Mouse (Mus musculus) neural tube, embryonic 14.5 days (tissue): Measurements from ENCODE around the gene C1qtnf5. TPM values are rescaled to one million over a fixed set of nuclear protein-coding genes. Genes with fewer than 3 reads are reported as not detected.

Experiments used
- ATAC-seq: fragments of 200-750 bp; cut with Nextera tagmentation; 2 replicates; pipeline ENCODE4 v1.8.0; 2017; ENCODE audit warnings: low read depth, mild to moderate bottlenecking, moderate TSS enrichment, moderate library complexity
- H3K27ac ChIP-seq: fragments of 300-500 bp; sonication (generic); 2 replicates; pipeline ENCODE4 v1.5.1; 2014; ENCODE audit warnings: low read depth, mild to moderate bottlenecking, control low read depth, low read length, moderate library complexity, mixed read lengths
- H3K27me3 ChIP-seq: fragments of 300-500 bp; sonication (generic); 2 replicates; pipeline ENCODE4 v1.6.1; 2014; ENCODE audit warnings: low read length; ENCODE audit not compliant: control insufficient read depth, insufficient read depth
- H3K36me3 ChIP-seq: fragments of 300-500 bp; sonication (generic); 2 replicates; pipeline ENCODE4 v1.6.1; 2014; ENCODE audit warnings: low read length, mixed read lengths; ENCODE audit not compliant: control insufficient read depth, insufficient read depth
- H3K4me1 ChIP-seq: fragments of 300-500 bp; sonication (generic); 2 replicates; pipeline ENCODE4 v1.6.1; 2014; ENCODE audit warnings: low read length; ENCODE audit not compliant: control insufficient read depth, insufficient read depth
- H3K4me2 ChIP-seq: fragments of 300-500 bp; sonication (generic); 2 replicates; pipeline ENCODE4 v1.6.1; 2014; ENCODE audit warnings: mild to moderate bottlenecking, low read depth, low read length, control low read depth
- H3K4me3 ChIP-seq: fragments of 300-500 bp; sonication (generic); 2 replicates; pipeline ENCODE4 v1.5.1; 2014; ENCODE audit warnings: low read depth, low read length, control low read depth, mixed read lengths
- H3K9ac ChIP-seq: fragments of 300-500 bp; sonication (generic); replicated peaks from 2 replicates; pipeline ENCODE4 v1.6.1; 2014; ENCODE audit warnings: low read depth, mild to moderate bottlenecking, control low read depth, low read length, mixed read lengths
- H3K9me3 ChIP-seq: fragments of 300-500 bp; sonication (generic); 2 replicates; pipeline ENCODE4 v1.6.1; 2016; ENCODE audit warnings: low read length; ENCODE audit not compliant: control insufficient read depth
- WGBS: fragments of 180-500 bp; shearing (Covaris S2); extraction: QIAGEN DNeasy Blood & Tissue Kit; methylation state at CpG from one replicate; pipeline ENCODE4 v1.1.7; 2014; 5-methylcytosine and 5-hydroxymethylcytosine counted together
- polyA plus RNA-seq: library from polyadenylated mRNA; unstranded; fragments of >200 nt; fragmentation: Nextera tagmentation; extraction: Ambion mirVana; gene quantifications from 2 replicates; pipeline ENCODE4 v1.2.1, GENCODE M21; 2014

The C1qtnf5 gene
- polyA plus RNA-seq, 1 experiment from 2014 or later, result 8.0 TPM

GRCm38 (mm10) chr9:44084659-44085229, 22.3 kb upstream of the C1qtnf5 start:
- peak overlapping the region; percentile 48 for H3K4me3 ChIP-seq
- peaks cover 3% of the 10 kb centered on the region for H3K27me3 ChIP-seq
- peaks cover 7% of the 10 kb centered on the region; the same call in 1 of the 2 replicates for H3K4me1 ChIP-seq
- no peaks in the 10 kb centered on the region for H3K9me3 ChIP-seq
- under 1% methylated on average over 62 of the region's 62 CpGs for WGBS
- H3K4me2 ChIP-seq, result peak overlapping the region; percentile 99
- H3K9ac ChIP-seq, result peak overlapping the region; percentile 62
- no peak overlapping the region for H3K27ac ChIP-seq
- peak; percentile 80 for ATAC-seq
- H3K36me3 ChIP-seq, result no peaks in the 10 kb centered on the region

- Histone ChIP-seq H3K9ac (peak overlapping the region; percentile 62), H3K27me3 (peaks cover 3% of the 10 kb centered on the region), H3K27ac (no peak overlapping the region), H3K4me1 (peaks cover 7% of the 10 kb centered on the region; the same call in 1 of the 2 replicates), H3K9me3 (no peaks in the 10 kb centered on the region), H3K4me3 (peak overlapping the region; percentile 48), H3K4me2 (peak overlapping the region; percentile 99), H3K36me3 (no peaks in the 10 kb centered on the region)
- no peak for ATAC-seq
- 2% methylated on average over 10 of the region's 10 CpGs for WGBS
Measured at GRCm38 (mm10) chr9:44085276-44085675, 21.8 kb upstream of the C1qtnf5 start.

DNA sequence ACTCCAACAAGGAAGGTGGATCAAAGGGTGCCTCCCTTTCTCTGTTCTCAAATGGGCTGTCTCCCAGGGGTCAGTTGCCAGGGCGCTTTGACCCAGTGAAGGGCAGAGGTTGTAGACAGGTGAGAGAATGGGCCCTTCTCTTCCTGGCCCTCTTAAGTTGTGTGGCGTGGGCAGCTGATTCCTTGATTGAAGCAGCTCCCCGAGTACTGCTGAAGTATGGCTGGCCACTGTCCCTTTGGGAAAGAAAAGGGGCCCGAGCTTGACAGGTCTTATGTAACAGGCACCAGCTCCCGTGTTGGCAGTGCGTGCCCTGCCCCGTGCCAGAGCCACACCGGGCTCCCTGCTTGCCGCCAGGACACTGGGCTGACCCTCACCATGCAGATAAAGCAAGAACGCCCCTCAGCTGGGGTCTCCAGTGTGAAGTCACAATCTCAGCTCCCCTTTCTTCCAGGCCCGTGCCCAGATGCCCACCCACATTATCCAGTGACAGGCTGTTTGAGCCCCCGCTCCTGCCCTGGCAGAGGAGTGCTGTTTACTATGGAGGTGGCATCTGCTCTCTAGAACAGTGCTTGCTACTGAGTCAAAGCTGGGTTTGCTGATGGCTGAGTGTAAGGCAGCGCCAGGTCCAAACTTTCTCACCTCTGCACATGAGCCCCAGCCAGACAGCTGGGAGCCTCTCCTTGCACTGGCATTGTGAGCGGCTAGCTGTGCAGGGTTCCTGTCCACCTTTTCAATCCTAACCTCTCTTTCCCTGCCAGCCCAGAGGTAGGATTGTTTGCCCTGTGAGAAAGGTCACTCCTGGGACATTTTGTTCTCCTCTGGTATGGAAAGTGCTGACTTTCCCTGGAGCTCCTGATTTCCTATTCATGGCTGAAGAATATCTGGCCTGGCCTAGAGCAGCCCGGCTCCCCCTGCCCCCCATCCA, 21.0 kb upstream of the C1qtnf5 start:
- Histone ChIP-seq H3K4me3 (no peak overlapping the region), H3K27ac (no peak overlapping the region), H3K4me1 (peaks cover 7% of the 10 kb centered on the region; the same call in 1 of the 2 replicates), H3K4me2 (peak overlapping the region; percentile 99), H3K9me3 (no peaks in the 10 kb centered on the region), H3K36me3 (no peaks in the 10 kb centered on the region), H3K27me3 (peaks cover 3% of the 10 kb centered on the region), H3K9ac (no peak overlapping the region)
- 69% methylated on average over 15 of the region's 15 CpGs for WGBS
- no peak for ATAC-seq

- no peak overlapping the region for H3K27ac ChIP-seq
- peaks cover 7% of the 10 kb centered on the region; the same call in 1 of the 2 replicates for H3K4me1 ChIP-seq
- no peak overlapping the region for H3K4me2 ChIP-seq
- peaks cover 3% of the 10 kb centered on the region for H3K27me3 ChIP-seq
- no peak overlapping the region for H3K9ac ChIP-seq
- H3K9me3 ChIP-seq, result no peaks in the 10 kb centered on the region
- no peak for ATAC-seq
- no peak overlapping the region for H3K4me3 ChIP-seq
- 48% methylated on average over 10 of the region's 10 CpGs for WGBS
- no peaks in the 10 kb centered on the region for H3K36me3 ChIP-seq
Measured at GRCm38 (mm10) chr9:44086960-44087359, 20.1 kb upstream of the C1qtnf5 start.

DNA sequence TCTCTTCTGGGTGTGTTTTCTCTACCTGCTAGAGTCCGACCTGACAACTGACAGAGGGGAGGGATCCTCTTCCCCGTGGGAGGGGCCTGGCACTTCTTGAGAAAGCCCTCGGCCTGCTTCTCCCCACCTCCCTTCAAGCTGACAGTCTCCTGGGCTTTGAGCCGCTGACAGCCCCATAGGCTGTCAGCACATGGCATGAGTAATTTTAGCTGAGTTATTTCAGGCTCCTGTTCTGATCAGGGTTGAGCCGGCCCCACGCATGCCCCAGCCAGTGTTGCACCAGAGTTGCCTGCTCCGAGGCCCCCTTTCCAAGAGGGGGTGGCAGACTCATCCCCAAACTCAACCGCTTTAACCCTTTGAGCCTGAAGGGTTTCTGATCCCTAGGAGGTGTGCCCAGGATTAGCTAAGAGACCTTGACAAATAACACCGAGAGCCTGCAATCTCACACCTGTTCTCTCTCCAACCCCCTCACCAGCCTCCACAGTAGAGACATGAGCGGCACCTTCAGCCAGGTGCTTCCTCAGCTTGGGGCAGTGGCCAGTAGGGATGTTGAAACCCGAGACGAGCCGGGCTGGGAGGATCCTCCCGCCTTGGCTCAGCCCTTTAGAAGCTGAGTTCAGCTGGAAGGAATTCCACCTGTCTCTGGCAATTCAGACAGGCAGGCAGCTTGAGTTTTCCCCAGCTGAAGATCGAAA, 19.1 kb upstream of the C1qtnf5 start:
- Histone ChIP-seq H3K9ac (no peak overlapping the region), H3K4me2 (no peak overlapping the region), H3K4me3 (no peak overlapping the region), H3K36me3 (no peaks in the 10 kb centered on the region), H3K9me3 (no peaks in the 10 kb centered on the region), H3K4me1 (peaks cover 7% of the 10 kb centered on the region; the same call in 1 of the 2 replicates), H3K27ac (no peak overlapping the region), H3K27me3 (peaks cover 3% of the 10 kb centered on the region)
- ATAC-seq, result no peak
- WGBS, result 18% methylated on average over 15 of the region's 15 CpGs

GRCm38 (mm10) chr9:44088877-44089608, 18.0 kb upstream of the C1qtnf5 start:
- WGBS, result 60% methylated on average over 12 of the region's 12 CpGs
- Histone ChIP-seq H3K9me3 (no peaks in the 10 kb centered on the region), H3K4me1 (peaks cover 4% of the 10 kb centered on the region), H3K4me3 (no peak overlapping the region), H3K27ac (no peak overlapping the region), H3K36me3 (no peaks in the 10 kb centered on the region), H3K27me3 (peaks cover 3% of the 10 kb centered on the region), H3K4me2 (no peak overlapping the region), H3K9ac (no peak overlapping the region)
- no peak for ATAC-seq

DNA sequence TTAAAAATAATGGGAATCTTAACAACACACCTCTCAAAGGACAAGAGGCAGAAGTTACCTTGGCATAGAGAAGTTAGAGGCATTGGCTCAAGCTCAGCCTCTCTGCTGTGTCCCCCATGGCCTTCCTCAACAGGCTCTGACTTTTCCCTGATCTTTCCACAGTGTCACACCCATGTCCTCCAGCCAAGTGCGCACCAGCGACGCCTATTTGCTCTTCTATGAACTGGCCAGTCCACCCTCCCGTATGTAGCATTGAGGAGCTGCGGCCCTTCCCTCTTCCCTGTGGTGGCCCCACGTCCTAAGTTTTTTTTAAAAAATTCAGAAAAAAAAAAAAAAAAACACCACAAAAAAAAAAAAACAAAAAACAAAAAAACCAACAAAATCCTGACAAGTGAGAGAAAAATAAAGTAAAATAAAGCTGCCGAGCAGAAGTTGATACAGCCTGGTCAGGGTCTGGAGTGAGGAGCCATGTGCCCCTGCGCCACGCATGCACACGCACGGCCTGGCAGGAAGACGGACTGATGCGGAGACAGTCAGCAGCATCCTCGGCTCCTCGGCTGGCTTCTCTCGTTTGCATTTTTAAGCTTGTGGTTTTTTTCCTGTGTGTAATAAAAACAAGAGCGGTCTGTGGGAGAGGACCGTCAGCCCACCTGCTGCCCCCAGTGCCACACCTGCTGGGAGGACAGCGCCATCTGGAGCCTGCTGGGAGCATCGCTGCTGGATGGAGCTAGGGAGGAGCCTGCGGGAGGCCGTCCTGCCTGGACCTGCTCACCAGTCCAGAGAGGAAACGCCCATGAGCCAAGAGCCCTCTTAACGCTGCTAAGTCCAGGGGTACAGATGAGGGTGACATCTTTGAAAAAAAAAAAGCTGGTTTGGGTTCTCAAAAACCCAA, 13.2 kb upstream of the C1qtnf5 start:
- 24% methylated on average over 24 of the region's 24 CpGs for WGBS
- no peaks in the 10 kb centered on the region for H3K27me3 ChIP-seq
- H3K36me3 ChIP-seq, result no peaks in the 10 kb centered on the region
- H3K4me2 ChIP-seq, result peak overlapping the region; percentile 30; the same call in 1 of the 2 replicates
- H3K9ac ChIP-seq, result 0 out of 2 replicates have a peak overlapping the region, but pooled peaks have one; percentile 8
- no peak overlapping the region for H3K27ac ChIP-seq
- peaks cover 4% of the 10 kb centered on the region for H3K4me1 ChIP-seq
- ATAC-seq, result 0 out of 2 replicates have a peak, but pooled peaks have one; percentile 42
- 0 out of 2 replicates have a peak overlapping the region, but pooled peaks have one; percentile 3 for H3K4me3 ChIP-seq
- H3K9me3 ChIP-seq, result no peaks in the 10 kb centered on the region

- Histone ChIP-seq H3K27ac (no peak overlapping the region), H3K4me3 (no peak overlapping the region), H3K36me3 (no peaks in the 10 kb centered on the region), H3K9ac (no peak overlapping the region), H3K4me1 (peaks cover 4% of the 10 kb centered on the region), H3K9me3 (no peaks in the 10 kb centered on the region), H3K27me3 (no peaks in the 10 kb centered on the region), H3K4me2 (no peak overlapping the region)
- WGBS, result 85% methylated on average over 3 of the region's 3 CpGs
- no peak for ATAC-seq
Measured at GRCm38 (mm10) chr9:44094737-44095136, 12.3 kb upstream of the C1qtnf5 start.
